21 mouse cellular contexts compared by ENCODE assay signal in genomic region chr7:73165521-73165920, GRCm38 (mm10).
A peak's percentile ranks its signal among the peaks of the same experiment; 100 is the strongest.
DNase-seq lines count a peak whose midpoint lies in the region; ATAC-seq lines count a peak whose summit lies in the region.
"Had no signal": no experiment of that assay in that cellular context is flagged by ENCODE, and none has a peak within 500 bp of the region (broad histone marks: within the 10 kb centered on the region; RNA-seq: fewer than 3 reads in every experiment).

No protein-coding gene starts in this region.

- no peak overlapping the region for H3K4me2 ChIP-seq in limb, embryonic 12.5 days
- H3K4me2 ChIP-seq: embryonic facial prominence, embryonic 12.5 days; forebrain, embryonic 12.5 days; forebrain, embryonic 15.5 days had no signal

- H3K4me1 ChIP-seq in embryonic facial prominence, embryonic 10.5 days = peaks cover 17% of the 10 kb centered on the region
- peaks cover 21% of the 10 kb centered on the region for H3K4me1 ChIP-seq in limb, embryonic 12.5 days (replicated peaks)
- H3K4me1 ChIP-seq: forebrain, embryonic 15.5 days had no signal

- WGBS in embryonic facial prominence, embryonic 10.5 days = 70% methylated on average over 8 of the region's 8 CpGs
- whole genome bisulfite sequencing in limb, embryonic 12.5 days = 27% methylated on average over 8 of the region's 8 CpGs

- H3K9ac ChIP-seq in limb, embryonic 12.5 days (replicated peaks) = no peak overlapping the region
- H3K9ac ChIP-seq: embryonic facial prominence, embryonic 12.5 days; forebrain, embryonic 12.5 days; forebrain, embryonic 15.5 days; forebrain, postnatal 0 days had no signal

- ATAC-seq in limb, embryonic 12.5 days (ENCODE audit: insufficient number of reproducible peaks, insufficient read depth, low FRiP score, low TSS enrichment, low read depth) = 0 out of 2 replicates have a peak, but pooled peaks have one; percentile 52
- ATAC-seq: forebrain, embryonic 15.5 days; forebrain, postnatal 0 days had no signal

- no peak overlapping the region for H3K27ac ChIP-seq in embryonic facial prominence, embryonic 10.5 days (replicated peaks)
- H3K27ac ChIP-seq in limb, embryonic 12.5 days = no peak overlapping the region
- H3K27ac ChIP-seq: embryonic facial prominence, embryonic 12.5 days; forebrain, embryonic 12.5 days; forebrain, embryonic 15.5 days had no signal

- no peak overlapping the region for H3K4me3 ChIP-seq in embryonic facial prominence, embryonic 10.5 days
- no peak overlapping the region for H3K4me3 ChIP-seq in limb, embryonic 12.5 days (replicated peaks)
- H3K4me3 ChIP-seq: embryonic facial prominence, embryonic 12.5 days; forebrain, embryonic 12.5 days; forebrain, embryonic 15.5 days had no signal

- H3K36me3 ChIP-seq in embryonic facial prominence, embryonic 10.5 days (replicated peaks) = no peaks in the 10 kb centered on the region
- no peaks in the 10 kb centered on the region for H3K36me3 ChIP-seq in limb, embryonic 12.5 days
- H3K36me3 ChIP-seq: embryonic facial prominence, embryonic 12.5 days; forebrain, embryonic 12.5 days; forebrain, embryonic 15.5 days had no signal

- H3K9me3 ChIP-seq in embryonic facial prominence, embryonic 10.5 days = no peaks in the 10 kb centered on the region
- no peaks in the 10 kb centered on the region for H3K9me3 ChIP-seq in limb, embryonic 12.5 days
- H3K9me3 ChIP-seq: embryonic facial prominence, embryonic 12.5 days; forebrain, embryonic 15.5 days had no signal

- DNase-seq in heart, adult 11 months = peak; percentile 55
- DNase-seq in heart, postnatal 10 days = no peak
- DNase-seq in kidney, adult 9 months = peak; percentile 25
- DNase-seq in kidney, adult 8-10 months = no peak
- DNase-seq in embryonic facial prominence, embryonic 10.5 days (ENCODE audit: low spot score) = peak; percentile 9
- DNase-seq in left cerebral cortex, adult 9 months (ENCODE audit: low spot score in 2 of 2) = no peak
- DNase-seq: adrenal gland, adult 2 months; adrenal gland, postnatal 10 days; adrenal gland, postnatal 25 days; cerebellum, adult 11 months; cerebellum, adult 18-20 months; cerebellum, adult 8-10 months; cerebellum, adult 9-11 months; cerebellum, postnatal 14 days; cerebellum, postnatal 36 days; embryo, embryonic 11 days; forebrain, postnatal 0 days had no signal

- intact Hi-C loops in heart, postnatal 10 days (cut with DNase I) = no loop called here

- H3K27me3 ChIP-seq in embryonic facial prominence, embryonic 10.5 days (replicated peaks; ENCODE audit: low read depth, poor library complexity, severe bottlenecking) = no peaks in the 10 kb centered on the region
- H3K27me3 ChIP-seq in limb, embryonic 12.5 days = no peaks in the 10 kb centered on the region
- H3K27me3 ChIP-seq: forebrain, embryonic 12.5 days; forebrain, embryonic 15.5 days had no signal

Comparison
In these comparisons a context has a peak if more than half of its experiments do, and no peak if none do; other contexts are left out.
1. DNase-seq: peak in heart, adult 11 months (single experiment), kidney, adult 9 months (single experiment) and embryonic facial prominence, embryonic 10.5 days (single experiment); none in heart, postnatal 10 days (0 of 2), kidney, adult 8-10 months (0 of 2) and left cerebral cortex, adult 9 months (0 of 2).